In the genomic region with DNA sequence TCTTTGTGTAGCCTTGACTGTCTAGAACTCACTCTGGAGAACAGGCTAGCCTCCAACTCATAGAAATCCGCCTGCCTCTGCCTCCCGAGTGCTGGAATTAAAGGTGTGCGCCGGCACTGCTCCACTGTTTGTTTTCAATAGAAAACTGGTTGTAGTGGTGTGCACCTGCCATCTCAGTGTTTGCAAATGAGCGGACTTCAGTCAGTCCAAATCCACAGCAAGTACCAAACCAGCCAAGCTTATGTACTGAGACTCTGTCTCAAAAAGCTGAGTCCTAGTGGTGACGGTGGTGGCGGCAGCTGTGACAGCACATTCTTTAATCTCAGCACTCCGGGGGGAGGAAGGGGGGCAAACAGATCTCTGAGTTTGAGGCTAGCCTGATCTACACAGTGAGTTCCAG, we compare ENCODE assay signal across 19 mouse cellular contexts. TPM values are rescaled to one million over a fixed set of nuclear protein-coding genes. Genes with fewer than 3 reads are reported as not detected.
"Had no signal": no experiment of that assay in that cellular context is flagged by ENCODE, and none has a peak within 500 bp of the region (broad histone marks: within the 10 kb centered on the region; RNA-seq: fewer than 3 reads in every experiment).

No protein-coding gene starts in this region.

- H3K27me3 ChIP-seq: midbrain, embryonic 12.5 days; neural tube, embryonic 13.5 days; neural tube, embryonic 15.5 days had no signal

- H3K9me3 ChIP-seq: midbrain, embryonic 12.5 days; neural tube, embryonic 13.5 days; neural tube, embryonic 15.5 days had no signal

- H3K4me3 ChIP-seq: midbrain, embryonic 10.5 days; midbrain, embryonic 12.5 days; myocyte; neural tube, embryonic 13.5 days; neural tube, embryonic 15.5 days had no signal

- H3K9ac ChIP-seq: lung, embryonic 14.5 days; midbrain, embryonic 12.5 days; neural tube, embryonic 13.5 days; neural tube, embryonic 15.5 days had no signal

- H3K4me2 ChIP-seq: lung, embryonic 14.5 days; midbrain, embryonic 12.5 days; neural tube, embryonic 13.5 days; neural tube, embryonic 15.5 days had no signal

- DNase-seq: lung, adult 18-20 months; lung, embryonic 14.5 days; lung, postnatal 10 days; lung, postnatal 4 days; midbrain, embryonic 14.5 days; retina, postnatal 1 day; right cerebral cortex, adult 18-20 months; right cerebral cortex, postnatal 25 days; right cerebral cortex, postnatal 4 days; spleen, adult 18-20 months; thymus, adult 18-20 months; thymus, postnatal 14 days; thymus, postnatal 36 days had no signal

- ATAC-seq: midbrain, embryonic 16.5 days had no signal

- H3K27ac ChIP-seq: midbrain, embryonic 10.5 days; midbrain, embryonic 12.5 days; neural tube, embryonic 13.5 days; neural tube, embryonic 15.5 days had no signal

- H3K4me1 ChIP-seq: midbrain, embryonic 10.5 days; midbrain, embryonic 12.5 days had no signal

RNA-seq across cellular contexts. Expression of a gene that starts 56.5 kb away (rescaled TPM):
- polyA plus RNA-seq: lung, embryonic 14.5 days had no signal
